Mouse (Mus musculus) erythroblast, adult 5-6 weeks (primary cell): ENCODE results near the gene Drd1. TPM values are rescaled to one million over a fixed set of nuclear protein-coding genes. Genes with fewer than 3 reads are reported as not detected.

ENCODE experiments used
- ATAC-seq: replicated peaks from 2 replicates; pipeline ENCODE4 v1.8.0; 2016; ENCODE audit warnings: moderate number of reproducible peaks, mild to moderate bottlenecking, moderate TSS enrichment, inconsistent platforms; ENCODE audit not compliant: poor library complexity, low FRiP score, severe bottlenecking
- total RNA-seq, 2 experiments: library from RNA; stranded (forward) in 1 of 2; stranded (reverse) in 1 of 2; fragments of 150-400 nt in 1 of 2; fragments of 200-764, 138-1000 nt in 1 of 2; gene quantifications; 2 replicates each; pipeline versions ENCODE4 v1.2.3 to v1.2.4; 2015 to 2017; ENCODE audit warnings: low replicate concordance in 2 of 2

The Drd1 gene
- total RNA-seq, 2 experiments from 2014 or later: not detected

DNA sequence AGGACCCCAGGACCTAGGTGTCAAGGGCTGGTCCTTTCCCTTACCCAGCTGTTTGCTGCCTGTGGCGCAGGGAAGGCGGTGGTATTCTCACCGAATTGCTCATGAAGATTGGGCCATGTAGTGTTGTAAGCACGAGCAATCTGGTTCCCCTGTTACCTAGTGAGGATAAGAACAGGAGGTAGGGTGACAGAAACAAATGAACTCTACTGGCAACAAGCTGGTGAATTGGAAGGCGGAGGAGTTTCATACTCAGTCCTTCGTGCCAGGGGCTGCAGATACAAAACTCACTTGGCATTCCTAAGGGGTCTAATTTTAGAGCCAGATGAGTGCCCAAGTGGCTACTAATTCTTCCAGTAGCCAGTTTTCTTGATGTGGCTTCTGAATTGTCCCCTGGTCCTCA is 20.5 kb upstream of the Drd1 start:
- no peak for ATAC-seq

GRCm38 (mm10) chr13:54075416-54075815 is 19.9 kb upstream of the Drd1 start:
- no peak; the same call in 1 of the 2 replicates for ATAC-seq

DNA sequence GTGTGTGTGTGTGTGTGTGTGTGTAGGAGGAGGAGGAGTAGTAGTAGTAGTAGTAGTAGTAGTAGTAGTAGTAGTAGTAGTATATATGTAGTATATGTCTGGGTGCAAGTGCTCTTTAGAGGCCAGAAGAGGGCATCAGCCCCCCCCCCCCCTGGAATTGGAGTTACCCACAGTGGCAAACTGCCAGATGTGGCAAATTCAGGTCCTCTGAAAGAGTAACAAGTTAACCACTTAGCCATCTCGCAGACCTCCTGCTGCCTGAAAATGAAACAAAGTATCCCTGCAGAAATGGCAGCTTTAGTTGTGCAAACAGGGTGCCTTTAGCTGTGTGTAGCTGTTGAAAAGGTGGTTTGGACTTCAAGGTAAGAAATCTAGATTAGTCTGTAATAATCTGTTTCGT is 18.0 kb upstream of the Drd1 start:
- no peak for ATAC-seq

- ATAC-seq: no peak
These were observed 17.6 kb upstream of the Drd1 start for GRCm38 (mm10) chr13:54073066-54073465.

DNA sequence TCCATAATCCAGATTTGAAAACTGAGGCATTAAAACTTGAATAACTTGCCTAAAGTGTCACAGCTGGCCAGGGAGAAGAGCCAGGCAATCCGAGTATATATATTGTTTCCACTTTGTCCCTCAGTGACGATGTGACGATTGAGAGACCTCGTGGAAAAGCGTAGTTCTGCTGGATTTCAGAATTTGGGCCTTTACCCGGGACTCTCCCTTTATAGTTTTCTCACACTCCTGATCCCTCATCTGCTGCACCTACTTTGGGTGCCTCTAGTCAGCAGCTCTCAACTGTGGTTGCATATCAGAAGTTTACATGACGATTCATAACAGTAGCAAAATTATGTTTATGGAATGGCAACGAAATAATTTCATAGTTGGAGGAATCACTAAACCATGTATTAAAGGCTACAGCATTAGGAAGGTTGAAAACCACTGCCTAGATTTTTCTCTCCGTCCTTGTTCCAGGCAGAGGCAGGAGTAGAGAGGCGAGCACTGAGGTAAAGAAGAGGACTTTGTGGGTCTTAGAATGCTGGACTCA is 17.1 kb upstream of the Drd1 start:
- ATAC-seq: no peak

GRCm38 (mm10) chr13:54071606-54072331 is 16.3 kb upstream of the Drd1 start, which contains the start of gene Sfxn1:
Gene Sfxn1 (plus strand): TSS chr13:54071869.
- peak; percentile 85 for ATAC-seq

- ATAC-seq: no peak
These were observed 15.5 kb upstream of the Drd1 start for GRCm38 (mm10) chr13:54071011-54071410.

GRCm38 (mm10) chr13:54067617-54068166 is 12.2 kb upstream of the Drd1 start:
- ATAC-seq: no peak

- no peak for ATAC-seq
These were observed 10.7 kb upstream of the Drd1 start for GRCm38 (mm10) chr13:54066081-54066746.

DNA sequence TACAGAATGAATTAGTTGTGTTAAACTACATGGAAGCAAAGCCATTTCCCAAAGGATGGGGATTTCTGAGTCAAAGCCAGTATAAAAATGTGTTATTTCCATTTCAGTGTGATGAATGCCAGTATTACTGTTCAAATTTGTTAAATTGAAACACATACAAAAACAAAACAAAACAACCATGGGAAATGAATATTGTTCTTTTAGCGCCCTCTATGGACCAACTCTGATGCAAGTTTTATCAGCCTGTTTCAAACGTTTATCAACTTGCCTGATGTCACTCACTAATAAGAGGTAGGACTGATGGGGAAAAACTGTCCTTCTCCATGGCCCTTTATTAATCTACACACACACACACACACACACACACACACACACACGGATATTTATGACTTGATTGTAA is 7.8 kb upstream of the Drd1 start:
- no peak for ATAC-seq

DNA sequence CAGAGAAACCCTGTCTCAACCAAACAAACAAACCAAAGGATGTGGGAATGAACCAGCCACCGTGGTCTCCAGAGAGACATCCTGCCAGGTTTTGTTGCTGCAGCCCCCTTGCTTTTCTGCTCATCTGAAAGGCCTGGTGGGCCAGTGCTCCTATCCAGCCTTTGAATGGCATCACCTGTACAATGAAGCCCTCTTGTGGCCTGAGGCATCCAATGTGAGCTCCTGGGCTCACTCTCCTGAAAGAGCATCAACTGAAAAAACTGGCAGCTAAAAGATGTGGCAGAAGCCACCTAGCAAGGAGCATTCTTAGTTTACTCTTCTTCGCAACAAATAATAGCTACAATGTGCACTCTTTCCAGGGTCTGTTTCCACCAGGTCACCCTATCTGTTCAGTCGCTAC is 6.6 kb upstream of the Drd1 start:
- ATAC-seq: no peak

DNA sequence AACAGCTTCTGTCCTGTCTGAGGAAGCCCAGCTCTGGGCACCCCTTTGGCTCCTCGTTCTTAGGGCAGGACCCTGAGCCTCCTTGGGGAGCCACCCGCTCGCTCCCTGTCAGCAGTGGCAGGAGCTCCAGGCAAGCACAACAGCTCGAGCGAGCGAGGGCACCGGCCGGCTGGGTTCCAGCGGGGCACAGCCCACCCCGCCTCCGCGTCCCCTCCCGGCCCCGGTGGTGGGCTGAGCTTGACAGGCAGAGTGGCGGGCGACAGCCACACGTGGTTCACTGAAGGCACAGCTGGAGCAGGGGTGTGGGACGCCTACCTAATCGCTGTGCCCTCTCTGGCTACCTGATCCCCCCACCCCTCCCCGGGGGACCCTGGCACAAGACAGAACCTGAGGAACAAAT is 543 bp downstream of the Drd1 start:
- ATAC-seq: no peak

DNA sequence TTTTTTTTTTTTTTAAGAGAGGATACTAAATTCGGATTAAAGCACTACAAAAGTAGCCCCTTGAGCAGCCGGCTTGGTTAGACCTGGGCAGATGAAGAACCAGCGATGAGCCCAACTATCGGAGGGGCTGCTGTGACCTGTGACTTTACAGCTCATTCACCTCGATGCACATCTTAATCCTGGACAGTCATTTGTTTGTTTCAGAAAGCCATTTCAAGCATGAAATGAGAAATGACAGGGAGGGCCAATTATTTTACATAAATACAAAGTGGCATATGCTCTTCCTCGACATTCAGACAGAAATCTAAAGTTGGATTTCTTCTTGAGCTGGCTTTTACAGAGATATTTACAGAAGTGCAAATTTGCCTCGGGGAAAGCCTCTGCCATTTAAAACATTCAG is 3.9 kb downstream of the Drd1 start:
- ATAC-seq: no peak

- no peak for ATAC-seq
These were observed 6.7 kb downstream of the Drd1 start for GRCm38 (mm10) chr13:54048679-54049352.

DNA sequence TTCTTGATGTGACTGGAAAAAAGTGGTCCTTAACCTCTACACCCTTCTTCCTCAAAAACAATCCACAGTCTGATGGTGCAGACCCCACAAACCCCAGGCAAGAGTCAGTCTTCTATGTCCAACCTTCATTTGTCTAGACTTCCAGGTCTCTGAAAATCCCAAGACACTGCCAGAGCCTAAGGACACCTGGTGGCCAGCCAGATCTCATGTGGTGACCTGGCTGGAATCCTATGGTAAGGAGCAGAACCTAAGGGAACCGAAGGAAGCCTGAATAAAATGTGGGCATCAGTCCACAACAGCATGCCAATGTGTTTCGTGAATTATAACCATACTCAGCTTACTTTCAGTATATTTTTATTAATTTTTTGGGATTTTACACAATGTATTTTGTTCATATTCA is 15.2 kb downstream of the Drd1 start:
- no peak for ATAC-seq

DNA sequence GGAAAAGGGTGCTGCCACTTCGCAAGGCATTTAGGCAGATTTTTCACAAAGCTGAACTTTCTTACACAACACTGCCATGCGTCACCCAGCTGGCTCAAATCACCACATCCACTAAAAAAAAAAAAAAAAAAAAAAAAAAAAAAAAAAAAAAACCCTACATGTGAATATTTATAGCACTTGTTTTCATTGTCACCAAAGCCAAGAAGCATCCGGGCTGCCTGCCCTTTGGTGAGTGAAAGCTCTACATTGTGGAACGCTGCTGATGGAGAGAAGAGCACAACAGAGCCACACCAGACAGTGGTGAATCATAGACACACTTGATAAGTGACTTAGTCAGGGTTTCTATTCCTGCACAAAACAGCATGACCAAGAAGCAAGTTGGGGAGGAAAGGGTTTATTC is 17.6 kb downstream of the Drd1 start:
- ATAC-seq: no peak

- ATAC-seq: no peak
These were observed 20.0 kb downstream of the Drd1 start for GRCm38 (mm10) chr13:54035541-54035940.

DNA sequence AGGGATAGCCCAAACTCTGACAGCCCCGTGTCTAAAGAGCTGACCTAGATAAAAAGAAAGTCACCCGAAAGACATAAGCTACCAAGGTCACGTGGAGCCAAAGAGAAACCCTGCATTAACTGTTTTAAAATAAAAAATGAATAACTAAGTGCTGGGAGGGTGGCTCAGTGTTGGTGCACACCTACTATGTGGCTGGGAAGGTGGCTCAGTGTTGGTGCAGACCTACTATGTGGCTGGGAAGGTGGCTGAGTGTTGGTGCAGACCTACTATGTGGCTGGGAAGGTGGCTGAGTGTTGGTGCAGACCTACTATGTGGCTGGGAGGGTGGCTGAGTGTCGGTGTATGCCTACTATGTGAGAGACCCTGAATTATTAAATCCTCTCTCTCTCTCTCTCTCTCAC is 21.9 kb downstream of the Drd1 start:
- ATAC-seq: no peak

DNA sequence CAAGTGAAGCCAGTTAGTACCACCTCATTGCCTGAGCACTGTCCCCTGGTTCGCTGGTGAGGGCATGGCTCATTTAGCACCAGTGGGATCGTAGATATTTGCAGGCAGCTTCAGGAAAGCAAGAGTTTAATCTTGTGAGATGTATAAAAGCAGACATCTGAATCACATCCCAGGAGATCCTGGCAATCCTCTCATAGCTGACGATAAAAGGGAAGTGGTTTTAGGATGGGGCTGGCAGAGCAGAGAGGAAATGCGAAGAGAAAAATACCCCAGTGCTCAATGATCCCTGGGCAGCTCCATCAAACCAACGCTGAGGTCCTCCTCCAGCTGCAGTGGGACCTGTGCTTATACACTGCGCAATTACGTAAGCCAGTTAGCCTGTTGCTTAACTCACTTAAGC is 28.4 kb downstream of the Drd1 start:
- ATAC-seq: no peak

- no peak for ATAC-seq
These were observed 32.2 kb downstream of the Drd1 start for GRCm38 (mm10) chr13:54023311-54023710.

GRCm38 (mm10) chr13:54008716-54009115 is 46.8 kb downstream of the Drd1 start:
- ATAC-seq: no peak
